Mouse (Mus musculus): ENCODE results near the gene Scn10a.

- TF ChIP-seq USF1 (IDR thresholded peaks at IDR 0.05; ENCODE audit: low read depth, low read length) (no peak), E2F4 (IDR thresholded peaks at IDR 0.05; ENCODE audit: borderline replicate concordance, low read depth, low read length) (no peak), POLR2AphosphoS5 (IDR thresholded peaks at IDR 0.05; ENCODE audit: borderline replicate concordance, low read depth, low read length) (no peak), POLR2A (IDR thresholded peaks at IDR 0.05; ENCODE audit: control insufficient read depth in 1 of 2, insufficient read depth in 1 of 2, low read depth in 1 of 2, low read length in 2 of 2, poor library complexity in 1 of 2) (no peak)
Measured at GRCm38 (mm10) chr9:119691001-119691400, 28.1 kb downstream of the Scn10a start.
